ENCODE assay signal across 7 mouse cellular contexts in genomic region chr14:122902884-122903283, GRCm38 (mm10). TPM values are rescaled to one million over a fixed set of nuclear protein-coding genes. Genes with fewer than 3 reads are reported as not detected.
DNase-seq lines count a peak whose midpoint lies in the region; ATAC-seq and TF ChIP-seq lines count a peak whose summit lies in the region.

No protein-coding gene starts in this region.

- H3K27ac ChIP-seq in thymus, adult 2 months (ENCODE audit: control insufficient read depth, insufficient read depth, low read length) = no peak overlapping the region
- H3K27ac ChIP-seq in cerebellum, adult 2 months (ENCODE audit: insufficient read depth, low read length) = peak overlapping the region; percentile 73
- H3K27ac ChIP-seq in kidney, adult 2 months (ENCODE audit: insufficient read depth, low read depth, low read length) = peak overlapping the region; percentile 94
- no peak overlapping the region; the same call in 1 of the 2 replicates for H3K27ac ChIP-seq in liver, embryonic 16.5 days (ENCODE audit: low read length)
- peak overlapping the region; percentile 35; the same call in 1 of the 2 replicates for H3K27ac ChIP-seq in stomach, embryonic 16.5 days (ENCODE audit: low read length)

- no peak overlapping the region for H3K4me3 ChIP-seq in thymus, adult 2 months (ENCODE audit: control insufficient read depth, insufficient read depth, low read length)
- H3K4me3 ChIP-seq in cerebellum, adult 2 months (replicated peaks; ENCODE audit: insufficient read depth, low read depth, low read length) = no peak overlapping the region
- H3K4me3 ChIP-seq in kidney, adult 2 months (ENCODE audit: insufficient read depth, low read depth, low read length) = no peak overlapping the region
- H3K4me3 ChIP-seq in liver, embryonic 16.5 days (ENCODE audit: low read depth, low read length) = no peak overlapping the region
- no peak overlapping the region for H3K4me3 ChIP-seq in stomach, embryonic 16.5 days (replicated peaks; ENCODE audit: low read length)

- no peaks in the 10 kb centered on the region for H3K27me3 ChIP-seq in thymus, adult 2 months (ENCODE audit: control insufficient read depth, insufficient read depth, low read length)
- no peaks in the 10 kb centered on the region for H3K27me3 ChIP-seq in cerebellum, adult 2 months (ENCODE audit: control insufficient read depth, insufficient read depth, low read length)
- no peaks in the 10 kb centered on the region for H3K27me3 ChIP-seq in kidney, adult 2 months (replicated peaks; ENCODE audit: control insufficient read depth, insufficient read depth, low read length)
- no peaks in the 10 kb centered on the region for H3K27me3 ChIP-seq in liver, embryonic 16.5 days (ENCODE audit: control insufficient read depth, insufficient read depth, low read depth, low read length)
- no peaks in the 10 kb centered on the region for H3K27me3 ChIP-seq in stomach, embryonic 16.5 days (ENCODE audit: control insufficient read depth, insufficient read depth, low read length)

- no peaks in the 10 kb centered on the region for H3K9me3 ChIP-seq in liver, embryonic 16.5 days (replicated peaks; ENCODE audit: control insufficient read depth, low read length)
- 0 out of 2 replicates have a peak, but pooled peaks cover 4% of the 10 kb centered on the region for H3K9me3 ChIP-seq in stomach, embryonic 16.5 days (replicated peaks; ENCODE audit: control insufficient read depth, low read length)

- peaks cover 9% of the 10 kb centered on the region for H3K4me1 ChIP-seq in thymus, adult 2 months (replicated peaks; ENCODE audit: control insufficient read depth, insufficient read depth, low read length)
- H3K4me1 ChIP-seq in cerebellum, adult 2 months (ENCODE audit: control insufficient read depth, insufficient read depth, low read length) = peaks cover 34% of the 10 kb centered on the region
- H3K4me1 ChIP-seq in kidney, adult 2 months (ENCODE audit: control insufficient read depth, insufficient read depth, low read length) = peaks cover 43% of the 10 kb centered on the region
- peaks cover 6% of the 10 kb centered on the region for H3K4me1 ChIP-seq in liver, embryonic 16.5 days (ENCODE audit: control insufficient read depth, low read depth, low read length)
- H3K4me1 ChIP-seq in stomach, embryonic 16.5 days (ENCODE audit: control insufficient read depth, insufficient read depth, low read length) = peaks cover 15% of the 10 kb centered on the region

- no peak for TF ChIP-seq POLR2A in thymus, adult 2 months (IDR thresholded peaks at IDR 0.05; ENCODE audit: control insufficient read depth, extremely low read depth, insufficient read depth, low read length, poor library complexity)
- peak; percentile 14; the same call in 1 of the 2 replicates for TF ChIP-seq POLR2A in cerebellum, adult 2 months (IDR thresholded peaks at IDR 0.05; ENCODE audit: borderline replicate concordance, insufficient read depth, low read length)
- no peak for TF ChIP-seq POLR2A in kidney, adult 2 months (IDR thresholded peaks at IDR 0.05; ENCODE audit: low read depth, low read length)

- H3K4me2 ChIP-seq in liver, embryonic 16.5 days (ENCODE audit: low read depth, low read length) = no peak overlapping the region
- H3K4me2 ChIP-seq in stomach, embryonic 16.5 days (ENCODE audit: low read depth, low read length) = no peak overlapping the region

- 78% methylated on average over 4 of the region's 4 CpGs for WGBS in thymus, adult 2 months
- WGBS in cerebellum, adult 2 months = 4% methylated on average over 4 of the region's 4 CpGs
- whole genome bisulfite sequencing in kidney, adult 2 months = 19% methylated on average over 4 of the region's 4 CpGs
- WGBS in liver, embryonic 16.5 days (ENCODE audit: insufficient replicate concordance) = 67% methylated on average over 4 of the region's 4 CpGs
- 60% methylated on average over 4 of the region's 4 CpGs for WGBS in stomach, embryonic 16.5 days

- H3K36me3 ChIP-seq in thymus, adult 2 months (ENCODE audit: control insufficient read depth, insufficient read depth, low read length) = no peaks in the 10 kb centered on the region
- H3K36me3 ChIP-seq in kidney, adult 2 months (ENCODE audit: control insufficient read depth, insufficient read depth, low read length) = no peaks in the 10 kb centered on the region; the same call in none of the 2 replicates
- H3K36me3 ChIP-seq in liver, embryonic 16.5 days (ENCODE audit: control insufficient read depth, insufficient read depth) = no peaks in the 10 kb centered on the region
- no peaks in the 10 kb centered on the region for H3K36me3 ChIP-seq in stomach, embryonic 16.5 days (ENCODE audit: control insufficient read depth, insufficient read depth, low read length)

- peak; percentile 9 for DNase-seq in thymus, adult 2 months
- no peak for DNase-seq in thymus, postnatal 10 days (ENCODE audit: low spot score in 2 of 2)
- peak; percentile 96 to 98 for DNase-seq in cerebellum, adult 2 months
- DNase-seq in gastrocnemius, postnatal 14 days = peak; percentile 63
- peak; percentile 97 for DNase-seq in kidney, adult 2 months

- intact Hi-C loops in gastrocnemius, postnatal 14 days (cut with DNase I; ENCODE audit: low total_unique reads) = no loop called here

- ATAC-seq in liver, embryonic 16.5 days (ENCODE audit: low read depth) = peak; percentile 36; the same call in 1 of the 2 replicates
- peak; percentile 81 for ATAC-seq in stomach, embryonic 16.5 days (ENCODE audit: insufficient read depth, low FRiP score)

- TF ChIP-seq CTCF in thymus, adult 2 months (IDR thresholded peaks at IDR 0.05; ENCODE audit: borderline replicate concordance, control insufficient read depth, extremely low read depth, insufficient read depth, low read length, poor library complexity) = no peak
- peak; percentile 56; the same call in 1 of the 2 replicates for TF ChIP-seq CTCF in cerebellum, adult 2 months (IDR thresholded peaks at IDR 0.05; ENCODE audit: borderline replicate concordance, insufficient read depth, low read depth, low read length)
- peak; percentile 76 for TF ChIP-seq CTCF in kidney, adult 2 months (conservative IDR thresholded peaks at IDR 0.05; ENCODE audit: insufficient read depth, insufficient read length, low read depth, low read length)

- no peak overlapping the region for H3K9ac ChIP-seq in liver, embryonic 16.5 days (ENCODE audit: low read depth, low read length)
- H3K9ac ChIP-seq in stomach, embryonic 16.5 days (ENCODE audit: low read length) = no peak overlapping the region

RNA-seq across cellular contexts. Expression of gene Ggact, which starts 10.7 kb away (rescaled TPM):
- polyA plus RNA-seq in thymus, adult 2 months (2012; rRNA removed) = 29.2 and 29.4 TPM in 2 replicates
- polyA plus RNA-seq in cerebellum, adult 2 months (2012; rRNA removed) = 137 and 143 TPM in 2 replicates
- 10 to 100 TPM; 11.8 to 12.5 TPM for total RNA-seq in gastrocnemius, postnatal 14 days (2021)
- polyA plus RNA-seq in kidney, adult 2 months (2012; rRNA removed) = 251 and 255 TPM in 2 replicates
- 17.7 and 18.6 TPM in 2 replicates for polyA plus RNA-seq in liver, embryonic 16.5 days (2015; fragmentation: Nextera tagmentation; extraction: Ambion mirVana)
- 33.0 and 41.3 TPM in 2 replicates for polyA plus RNA-seq in stomach, embryonic 16.5 days (2015; fragmentation: Nextera tagmentation; extraction: Ambion mirVana)

Comparison
In these comparisons a context has a peak if more than half of its experiments do, and no peak if none do; other contexts are left out.
1. DNase-seq: peak in thymus, adult 2 months (single experiment), cerebellum, adult 2 months (2 of 2), gastrocnemius, postnatal 14 days (single experiment) and kidney, adult 2 months (single experiment); none in thymus, postnatal 10 days (0 of 2).
2. H3K27ac ChIP-seq: peak in cerebellum, adult 2 months (single experiment), kidney, adult 2 months (single experiment) and stomach, embryonic 16.5 days (single experiment); none in thymus, adult 2 months (single experiment) and liver, embryonic 16.5 days (single experiment).